Mouse (Mus musculus) MEL (cell line): Measurements from ENCODE around the gene Gm15013. TPM values are rescaled to one million over a fixed set of nuclear protein-coding genes. Genes with fewer than 3 reads are reported as not detected.

Experiments used
- DNase-seq: peaks from one replicate; pipeline ENCODE4 v3.0.0; 2011; ENCODE audit warnings: low read depth, low spot score
- H3K27ac ChIP-seq: 2 replicates; pipeline ENCODE4 v1.5.1; 2012; ENCODE audit warnings: low read depth, mild to moderate bottlenecking, control low read depth, low read length, moderate library complexity; ENCODE audit not compliant: control insufficient read depth
- H3K27me3 ChIP-seq, 2 experiments: fragments of 150-350 bp in 1 of 2; sonication (generic) in 1 of 2; 2 replicates each; pipeline ENCODE4 v1.6.1; 2012; ENCODE audit warnings: low read length in 2 of 2, mild to moderate bottlenecking in 2 of 2, improper control_type of control experiment in 1 of 2, moderate library complexity in 1 of 2; ENCODE audit not compliant: insufficient read depth in 2 of 2, control insufficient read depth in 1 of 2
- H3K36me3 ChIP-seq, 2 experiments: 2 replicates each; pipeline ENCODE4 v1.6.1; 2012 to 2014; ENCODE audit warnings: low read length in 2 of 2, improper control_type of control experiment in 1 of 2, inconsistent platforms in 1 of 2, mild to moderate bottlenecking in 1 of 2; ENCODE audit not compliant: insufficient read depth in 2 of 2, control insufficient read depth in 1 of 2
- H3K4me1 ChIP-seq, 2 experiments: fragments of 150-350 bp in 1 of 2; sonication (generic) in 1 of 2; 2 replicates each; pipeline ENCODE4 v1.6.1; 2012; ENCODE audit warnings: low read length in 2 of 2, improper control_type of control experiment in 1 of 2, mild to moderate bottlenecking in 1 of 2; ENCODE audit not compliant: insufficient read depth in 2 of 2, control insufficient read depth in 1 of 2
- H3K4me3 ChIP-seq, 2 experiments: fragments of 150-350 bp in 1 of 2; sonication (generic) in 1 of 2; 2 replicates each; pipeline ENCODE4 v1.5.1; 2012; ENCODE audit warnings: low read depth in 2 of 2, low read length in 2 of 2, mild to moderate bottlenecking in 2 of 2, moderate library complexity in 2 of 2, control low read depth in 1 of 2, improper control_type of control experiment in 1 of 2; ENCODE audit not compliant: control insufficient read depth in 1 of 2, insufficient read depth in 1 of 2
- H3K79me2 ChIP-seq: 2 replicates; pipeline ENCODE4 v1.6.1; 2012; ENCODE audit warnings: mild to moderate bottlenecking, low read length, moderate library complexity; ENCODE audit not compliant: control insufficient read depth, poor library complexity, insufficient read depth
- H3K9ac ChIP-seq: 2 replicates; pipeline ENCODE4 v1.6.1; 2012; ENCODE audit warnings: low read depth, mild to moderate bottlenecking, control low read depth, low read length, moderate library complexity; ENCODE audit not compliant: control insufficient read depth, poor library complexity, severe bottlenecking
- H3K9me3 ChIP-seq: fragments of 150-350 bp; sonication (generic); replicated peaks from 2 replicates; pipeline ENCODE4 v1.6.1; 2012; ENCODE audit warnings: mild to moderate bottlenecking, low read length, improper control_type of control experiment, moderate library complexity; ENCODE audit not compliant: insufficient read depth
- BHLHE40 ChIP-seq: IDR thresholded peaks from 2 replicates; pipeline ENCODE4 v1.6.1; 2012; ENCODE audit warnings: low read depth, mild to moderate bottlenecking, inconsistent platforms, low read length, improper control_type of control experiment, borderline replicate concordance
- CHD1 ChIP-seq: IDR thresholded peaks from 2 replicates; pipeline ENCODE4 v1.6.1; 2012; ENCODE audit warnings: low read depth, mild to moderate bottlenecking, inconsistent platforms, low read length, improper control_type of control experiment
- CTCF ChIP-seq, 3 experiments: IDR thresholded peaks in 2 of 3; conservative IDR thresholded peaks in 1 of 3; 2 replicates each; pipeline ENCODE4 v1.5.1; 2011 to 2012; ENCODE audit warnings: low read length in 3 of 3, low read depth in 2 of 3, mild to moderate bottlenecking in 2 of 3, improper control_type of control experiment in 1 of 3, inconsistent platforms in 1 of 3, mixed read lengths in 1 of 3, moderate library complexity in 1 of 3; ENCODE audit not compliant: control insufficient read depth in 1 of 3, insufficient read depth in 1 of 3, poor library complexity in 1 of 3, severe bottlenecking in 1 of 3
- E2F4 ChIP-seq: IDR thresholded peaks from 2 replicates; pipeline ENCODE4 v1.6.1; 2011; ENCODE audit warnings: low read depth, low read length, improper control_type of control experiment, borderline replicate concordance
- ELF1 ChIP-seq: IDR thresholded peaks from 2 replicates; pipeline ENCODE4 v1.6.1; 2014; ENCODE audit warnings: low read depth, mild to moderate bottlenecking, inconsistent platforms, low read length, improper control_type of control experiment, moderate library complexity
- ETS1 ChIP-seq: IDR thresholded peaks from 2 replicates; pipeline ENCODE4 v1.6.1; 2012; ENCODE audit warnings: low read depth, mild to moderate bottlenecking, inconsistent platforms, low read length, improper control_type of control experiment, moderate library complexity
- MAFK ChIP-seq: IDR thresholded peaks from 2 replicates; pipeline ENCODE4 v1.6.1; 2011; ENCODE audit warnings: low read depth, mild to moderate bottlenecking, low read length, improper control_type of control experiment, borderline replicate concordance
- MAX ChIP-seq: IDR thresholded peaks from 2 replicates; pipeline ENCODE4 v1.6.1; 2011; ENCODE audit warnings: low read length, improper control_type of control experiment
- MEF2A ChIP-seq: IDR thresholded peaks from 2 replicates; pipeline ENCODE4 v1.6.1; 2014; ENCODE audit warnings: low read depth, mild to moderate bottlenecking, inconsistent platforms, low read length, improper control_type of control experiment; ENCODE audit not compliant: poor library complexity, insufficient replicate concordance, severe bottlenecking; ENCODE audit errors: extremely low read depth
- NELFE ChIP-seq: IDR thresholded peaks from 2 replicates; pipeline ENCODE4 v1.6.1; 2011; ENCODE audit warnings: low read depth, low read length, improper control_type of control experiment
- POLR2A ChIP-seq, 2 experiments: IDR thresholded peaks; 2 replicates each; pipeline ENCODE4 v1.6.1; 2011 to 2012; ENCODE audit warnings: low read length in 2 of 2, mild to moderate bottlenecking in 2 of 2, control low read depth in 1 of 2, improper control_type of control experiment in 1 of 2, low read depth in 1 of 2, moderate library complexity in 1 of 2; ENCODE audit not compliant: control insufficient read depth in 1 of 2, insufficient read depth in 1 of 2, poor library complexity in 1 of 2
- POLR2AphosphoS2 ChIP-seq: IDR thresholded peaks from 2 replicates; pipeline ENCODE4 v1.6.1; 2011; ENCODE audit warnings: low read length, improper control_type of control experiment
- POLR2AphosphoS5 ChIP-seq: IDR thresholded peaks from 2 replicates; pipeline ENCODE4 v1.6.1; 2012; ENCODE audit warnings: low read depth, borderline replicate concordance, mild to moderate bottlenecking, inconsistent platforms, low read length, moderate library complexity, mixed read lengths
- RAD21 ChIP-seq: IDR thresholded peaks from 2 replicates; pipeline ENCODE4 v1.6.1; 2011; ENCODE audit warnings: mild to moderate bottlenecking, low read depth, low read length, improper control_type of control experiment
- RCOR1 ChIP-seq: IDR thresholded peaks from 2 replicates; pipeline ENCODE4 v1.6.1; 2012; ENCODE audit warnings: low read depth, mild to moderate bottlenecking, inconsistent platforms, low read length, improper control_type of control experiment
- SMC3 ChIP-seq: IDR thresholded peaks from 2 replicates; pipeline ENCODE4 v1.6.1; 2011; ENCODE audit warnings: low read depth, low read length, improper control_type of control experiment
- TCF12 ChIP-seq: IDR thresholded peaks from 2 replicates; pipeline ENCODE4 v1.6.1; 2014; ENCODE audit warnings: low read depth, mild to moderate bottlenecking, inconsistent platforms, low read length, improper control_type of control experiment, moderate library complexity
- UBTF ChIP-seq: IDR thresholded peaks from 2 replicates; pipeline ENCODE4 v1.6.1; 2012; ENCODE audit warnings: low read depth, mild to moderate bottlenecking, inconsistent platforms, low read length, improper control_type of control experiment, moderate library complexity, borderline replicate concordance; ENCODE audit not compliant: insufficient read depth
- USF1 ChIP-seq: IDR thresholded peaks from 2 replicates; pipeline ENCODE4 v1.6.1; 2014; ENCODE audit warnings: low read depth, mild to moderate bottlenecking, inconsistent platforms, low read length, improper control_type of control experiment, moderate library complexity
- ZKSCAN1 ChIP-seq: IDR thresholded peaks from 2 replicates; pipeline ENCODE4 v1.6.1; 2012; ENCODE audit warnings: low read depth, mild to moderate bottlenecking, inconsistent platforms, low read length, improper control_type of control experiment, moderate library complexity
- polyA plus RNA-seq, 2 experiments: library from polyadenylated mRNA; stranded (reverse) in 1 of 2; unstranded in 1 of 2; fragments of >175 nt in 1 of 2; fragments of >200 nt in 1 of 2; gene quantifications; 2 replicates each; pipeline versions ENCODE4 v1.2.1 to v1.2.4; 2012; ENCODE audit warnings: low replicate concordance in 2 of 2, low read depth in 1 of 2; ENCODE audit not compliant: insufficient read length in 2 of 2, insufficient read depth in 1 of 2, missing spikeins in 1 of 2
- total RNA-seq: library from RNA; depleted of rRNA; stranded (reverse); fragments of 300-350 nt; gene quantifications from 2 replicates; pipeline ENCODE4 v1.2.3, GENCODE M21; 2012

The Gm15013 gene
- total and polyA plus RNA-seq, 3 experiments = 0.61 TPM; not detected in 2

GRCm38 (mm10) chrX:139737066-139737465, 22.8 kb upstream of the Gm15013 start:
- H3K79me2 ChIP-seq = no peaks in the 10 kb centered on the region
- DNase-seq = no peak
- no peaks in the 10 kb centered on the region for H3K27me3 ChIP-seq
- H3K4me1 ChIP-seq = no peaks in the 10 kb centered on the region
- no peak overlapping the region for H3K4me3 ChIP-seq
- H3K9ac ChIP-seq = no peak overlapping the region
- H3K36me3 ChIP-seq = peaks cover 0 to 4% of the 10 kb centered on the region in 2 experiments; a peak in 1 of 4 replicates
- H3K9me3 ChIP-seq = no peaks in the 10 kb centered on the region
- TF ChIP-seq TCF12 = no peak
- no peak for TF ChIP-seq ELF1
- TF ChIP-seq POLR2A (IDR thresholded peaks at IDR 0.05; ENCODE audit: control insufficient read depth in 1 of 2, insufficient read depth in 1 of 2, low read depth in 1 of 2, low read length in 2 of 2, poor library complexity in 1 of 2) = no peak
- no peak for TF ChIP-seq UBTF
- no peak for TF ChIP-seq CHD1
- no peak for TF ChIP-seq SMC3
- TF ChIP-seq CTCF (IDR thresholded peaks at IDR 0.05 in 2 of 3, conservative IDR thresholded peaks at IDR 0.05 in 1 of 3; ENCODE audit: control insufficient read depth in 1 of 3, insufficient read depth in 1 of 3, low read depth in 2 of 3, low read length in 3 of 3, poor library complexity in 1 of 3, severe bottlenecking in 1 of 3) = no peak
- no peak for TF ChIP-seq POLR2AphosphoS2
- no peak overlapping the region for H3K27ac ChIP-seq

GRCm38 (mm10) chrX:139730541-139730940, 16.3 kb upstream of the Gm15013 start:
- no peak overlapping the region for H3K9ac ChIP-seq
- H3K4me1 ChIP-seq = no peaks in the 10 kb centered on the region
- H3K36me3 ChIP-seq = peaks cover 0 to 5% of the 10 kb centered on the region in 2 experiments; a peak in 2 of 4 replicates
- no peaks in the 10 kb centered on the region for H3K27me3 ChIP-seq
- H3K9me3 ChIP-seq = no peaks in the 10 kb centered on the region
- TF ChIP-seq MAFK (no peak), RCOR1 (no peak), ZKSCAN1 (no peak), MEF2A (no peak), ETS1 (no peak), USF1 (no peak), ELF1 (no peak), POLR2AphosphoS5 (no peak), BHLHE40 (no peak), NELFE (no peak), RAD21 (no peak), E2F4 (no peak), MAX (no peak), CHD1 (no peak)
- no peak for DNase-seq
- H3K79me2 ChIP-seq = no peaks in the 10 kb centered on the region
- H3K4me3 ChIP-seq = no peak overlapping the region
- no peak overlapping the region for H3K27ac ChIP-seq
